Mouse (Mus musculus) monocyte, adult 2 months (primary cell): ENCODE measurements around the gene Sult2a8.
"Not testable (repeated sequence)": the region's sequence is repeated elsewhere in the genome, so short reads cannot be mapped to it uniquely, and the experiment has no call there.

Source experiments
- DNase-seq, 2 experiments: peaks; one replicate each; pipeline ENCODE4 v3.0.0; 2022; ENCODE audit warnings: low spot score in 2 of 2, low read depth in 1 of 2

The Sult2a8 gene

DNA sequence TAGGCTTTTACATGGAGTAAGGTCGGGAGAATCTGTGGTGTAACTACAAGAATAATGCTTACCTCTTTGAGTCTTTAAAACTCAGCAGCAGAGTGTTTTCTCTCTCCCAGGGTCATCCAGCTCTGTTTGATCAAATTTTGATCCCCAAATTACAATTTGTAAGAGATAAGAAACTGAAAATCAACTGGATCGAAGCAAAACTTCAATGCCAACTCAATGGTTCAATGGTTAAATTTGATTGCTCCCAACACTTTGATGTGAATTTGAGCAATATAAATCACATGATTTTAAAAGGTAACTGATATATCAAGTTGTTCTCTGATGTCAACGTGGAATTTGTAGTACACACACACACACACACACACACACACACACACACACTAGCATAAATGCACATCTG, at the start of gene Sult2a8:
Gene Sult2a8, minus strand, starts transcription at position 236 of the 400 bp plus-strand sequence.
- no peak for DNase-seq

DNA sequence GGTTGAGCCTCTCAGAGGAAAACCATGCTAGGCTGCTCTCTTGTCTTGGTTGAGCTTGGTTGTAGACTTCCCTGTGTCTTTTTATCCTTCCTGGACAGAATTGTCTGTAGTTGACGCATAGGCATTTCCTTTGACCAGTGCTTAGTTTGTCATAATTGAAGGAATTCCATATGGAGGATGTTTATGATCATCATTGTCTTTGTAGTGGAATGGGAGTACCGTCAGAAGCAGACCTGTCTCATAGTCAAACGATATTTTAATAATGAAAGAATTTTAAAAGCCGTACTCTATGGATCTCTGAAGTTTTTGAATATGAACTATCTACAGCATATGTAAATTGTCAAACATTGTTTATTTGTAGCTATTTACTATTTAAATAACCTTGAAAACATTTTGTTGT, 47.6 kb upstream of the Sult2a8 start, which contains the start of gene Sult2a7:
Gene Sult2a7, minus strand, starts transcription at position 101 of the 400 bp plus-strand sequence.
- no peak for DNase-seq

DNA sequence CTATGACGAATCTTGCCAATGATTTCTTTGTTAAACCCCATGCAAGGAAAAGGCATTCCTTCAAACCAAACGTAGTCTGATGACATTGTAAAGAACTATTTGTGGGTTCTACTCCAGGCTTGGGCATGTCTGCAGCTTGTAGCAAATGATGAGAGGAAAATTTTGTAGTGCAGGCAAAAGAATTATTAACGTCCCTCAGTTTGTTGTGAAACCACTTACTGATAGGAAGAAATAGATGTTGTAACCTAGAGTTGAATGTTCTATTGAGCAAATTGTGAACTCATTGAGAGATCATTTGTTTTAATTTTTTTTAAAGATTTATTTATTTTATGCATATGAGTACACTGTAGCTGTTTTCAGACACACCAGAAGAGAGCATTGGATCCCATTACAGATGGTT, 46.3 kb upstream of the Sult2a8 start:
- no peak for DNase-seq

DNA sequence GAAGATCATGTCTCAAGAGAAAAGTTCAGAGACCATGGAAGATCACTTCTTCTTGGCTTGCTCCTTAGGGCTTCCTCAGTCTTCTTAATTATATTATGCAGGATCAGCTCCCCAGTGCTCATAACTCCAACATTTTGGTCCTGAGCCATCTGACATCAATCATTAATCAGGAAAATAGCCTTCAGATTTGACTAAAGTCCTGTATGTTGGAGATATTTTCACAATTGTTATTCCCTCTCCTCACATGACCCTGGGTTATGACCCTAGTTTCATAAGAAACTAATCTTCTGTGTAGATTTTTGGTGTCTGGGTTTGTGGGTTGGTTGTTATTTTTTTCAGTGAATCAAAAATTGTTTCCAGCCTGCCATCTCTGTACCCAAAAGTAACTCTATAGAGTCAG, 7.0 kb downstream of the Sult2a8 start:
- no peak for DNase-seq

DNA sequence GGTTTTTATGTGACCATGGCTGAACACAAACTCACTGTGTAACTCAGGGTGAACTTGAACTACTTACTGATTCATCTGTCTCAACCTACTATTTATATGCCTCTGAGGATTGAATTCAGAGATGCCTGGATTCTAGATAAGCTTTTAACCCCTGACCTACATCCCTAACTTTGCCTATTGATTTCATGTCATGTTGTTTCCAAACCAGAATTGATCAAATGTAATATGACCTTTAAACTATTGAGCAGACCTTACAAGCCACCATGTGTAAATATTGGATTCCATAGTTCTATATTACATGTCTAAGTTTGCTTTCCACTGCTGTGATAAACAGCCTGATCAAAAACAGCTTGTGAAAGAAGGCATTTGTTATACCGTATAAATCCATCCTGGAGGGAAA, 8.1 kb downstream of the Sult2a8 start:
- no peak for DNase-seq

DNA sequence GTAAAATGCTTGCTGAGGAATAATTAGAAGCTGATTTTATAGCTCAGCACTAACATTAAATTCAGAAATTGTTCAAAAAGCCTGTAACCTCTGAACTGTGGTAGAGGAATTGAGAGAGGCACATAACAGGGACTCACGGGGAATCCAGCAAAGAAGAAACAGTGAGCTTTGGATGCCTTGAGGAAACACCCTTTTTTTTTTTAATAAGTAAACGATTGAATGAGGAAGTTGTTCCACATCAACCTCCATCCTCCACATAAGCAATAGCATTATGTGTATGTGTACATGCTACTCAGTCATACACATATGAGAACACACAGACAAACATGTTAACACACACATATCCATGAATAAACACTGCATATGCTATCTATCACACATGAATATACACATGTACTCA, 8.5 kb downstream of the Sult2a8 start:
- DNase-seq = no peak

DNA sequence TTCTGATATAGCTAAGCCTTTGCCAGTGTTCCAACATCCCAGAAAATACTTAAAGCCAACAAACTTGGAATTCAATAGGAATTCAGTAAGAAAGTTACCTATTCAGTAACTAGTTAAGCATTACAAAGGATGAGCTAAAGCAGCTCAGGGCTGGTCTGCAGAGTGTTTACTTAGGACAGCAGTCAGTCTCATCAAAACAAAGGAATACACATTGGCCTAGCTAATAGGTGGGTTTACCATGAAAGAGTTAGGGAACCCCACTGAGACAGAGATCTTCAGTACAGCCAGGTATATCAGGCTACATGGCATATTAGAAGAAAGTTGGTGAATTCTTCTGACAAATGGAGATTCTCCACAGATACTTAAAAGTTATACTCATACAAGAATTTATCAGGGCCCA, 47.2 kb downstream of the Sult2a8 start:
- DNase-seq = not testable (repeated sequence)

DNA sequence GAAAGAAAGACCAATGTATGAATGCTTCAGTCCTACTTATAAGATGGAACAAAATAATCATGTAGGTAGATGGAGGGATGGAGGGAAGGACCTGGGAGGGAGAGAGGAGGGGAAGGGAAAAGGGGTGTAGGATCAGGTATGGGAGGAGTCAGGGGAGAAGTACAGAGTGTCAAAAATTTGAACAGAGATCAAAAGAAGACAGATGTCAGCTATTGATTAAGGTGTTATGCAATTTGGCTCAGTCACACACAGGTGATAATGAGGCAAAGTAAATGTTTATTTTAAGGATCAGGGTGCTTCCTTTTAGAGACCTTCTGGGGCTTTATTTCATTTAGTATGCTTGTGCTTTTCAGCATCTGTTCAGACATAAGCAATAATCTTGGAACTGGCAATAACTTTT, 50.1 kb downstream of the Sult2a8 start:
- DNase-seq = no peak
